Mouse (Mus musculus) left cerebral cortex, adult 11 months (tissue): Measurements from ENCODE around the gene Smpd4.

ENCODE experiments used
- DNase-seq: peaks from one replicate; pipeline ENCODE4 v3.0.0; 2022; ENCODE audit warnings: low spot score

Smpd4 gene

DNA sequence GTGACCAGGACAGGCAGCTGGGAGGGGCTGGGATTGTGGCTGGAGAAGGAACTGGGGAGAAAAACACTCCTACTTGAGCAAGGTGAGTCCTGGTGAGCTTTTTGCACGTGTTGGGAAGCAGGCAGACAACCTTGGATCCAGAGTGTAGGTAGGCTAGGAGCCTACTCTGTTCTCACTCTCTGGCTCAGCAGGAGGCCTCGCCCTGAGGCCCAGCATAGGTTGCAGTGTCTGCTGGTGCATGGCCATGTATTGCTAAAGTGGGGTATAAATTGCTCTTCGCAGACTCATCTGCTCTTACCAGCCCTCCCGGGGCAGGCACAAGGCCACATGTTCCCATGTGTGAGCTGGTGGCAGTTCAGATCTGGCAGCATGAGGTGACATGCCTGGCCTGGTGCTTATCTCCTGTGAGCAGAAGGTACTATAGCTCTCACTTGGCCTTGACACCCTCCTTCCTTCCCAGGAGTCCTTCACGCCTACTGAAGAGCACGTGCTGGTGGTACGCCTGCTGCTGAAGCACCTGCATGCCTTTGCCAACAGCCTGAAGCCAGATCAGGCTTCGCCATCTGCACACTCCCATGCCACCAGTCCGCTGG, 19.0 kb downstream of the Smpd4 start:
- no peak for DNase-seq

DNA sequence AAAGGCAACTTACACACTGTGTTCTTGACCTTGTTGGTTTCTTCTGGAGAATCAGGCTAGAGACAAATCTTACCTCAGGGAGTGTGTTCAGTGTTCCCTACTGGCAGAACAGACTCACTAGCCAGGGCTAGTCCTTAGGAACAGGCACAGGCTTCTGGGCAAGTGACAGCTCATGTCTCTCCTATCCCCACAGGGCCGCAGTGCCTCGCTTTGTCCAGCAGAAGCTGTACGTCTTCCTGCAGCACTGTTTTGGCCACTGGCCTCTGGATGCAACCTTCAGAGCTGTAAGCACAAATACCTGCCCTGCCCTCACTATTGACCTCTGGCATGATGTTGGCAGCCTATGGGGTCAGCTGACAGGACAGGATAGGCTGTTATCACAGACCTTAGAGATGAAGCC, 19.9 kb downstream of the Smpd4 start:
- DNase-seq = no peak

DNA sequence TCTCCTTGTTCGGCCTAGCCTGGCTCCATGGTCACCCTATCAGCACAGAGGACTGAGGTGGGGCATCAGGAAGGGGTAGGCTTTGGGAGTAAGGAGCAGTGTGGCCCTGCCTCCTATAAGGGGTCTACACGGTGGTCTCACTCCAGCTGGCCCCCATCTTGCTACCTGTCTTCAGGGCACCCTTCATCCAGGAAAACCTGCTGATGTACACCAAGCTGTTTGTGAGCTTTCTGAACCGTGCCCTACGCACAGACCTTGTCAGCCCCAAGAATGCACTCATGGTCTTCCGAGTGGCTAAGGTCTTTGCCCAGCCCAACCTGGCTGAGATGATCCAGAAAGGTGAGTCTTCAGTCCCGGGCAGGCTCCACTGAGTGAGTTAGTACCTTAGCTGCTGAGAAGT, 20.8 kb downstream of the Smpd4 start:
- no peak for DNase-seq

DNA sequence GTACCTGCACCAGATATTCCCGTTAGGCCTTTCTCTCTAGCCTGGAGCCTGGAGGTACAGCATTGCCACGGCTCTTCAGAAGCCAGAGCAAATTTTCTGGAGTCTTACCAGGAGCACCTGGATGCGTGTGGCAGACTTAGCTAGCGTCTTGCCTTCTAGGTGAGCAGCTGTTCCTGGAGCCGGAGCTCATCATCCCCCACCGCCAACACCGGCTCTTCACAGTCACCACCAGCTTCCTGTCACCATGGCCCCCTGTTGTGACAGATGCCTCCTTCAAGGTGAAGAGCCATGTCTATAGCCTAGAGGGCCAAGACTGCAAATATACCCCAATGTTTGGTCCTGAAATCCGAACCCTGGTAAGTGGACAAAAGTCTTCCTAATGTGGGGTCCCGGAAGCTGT, 21.6 kb downstream of the Smpd4 start:
- no peak for DNase-seq

DNA sequence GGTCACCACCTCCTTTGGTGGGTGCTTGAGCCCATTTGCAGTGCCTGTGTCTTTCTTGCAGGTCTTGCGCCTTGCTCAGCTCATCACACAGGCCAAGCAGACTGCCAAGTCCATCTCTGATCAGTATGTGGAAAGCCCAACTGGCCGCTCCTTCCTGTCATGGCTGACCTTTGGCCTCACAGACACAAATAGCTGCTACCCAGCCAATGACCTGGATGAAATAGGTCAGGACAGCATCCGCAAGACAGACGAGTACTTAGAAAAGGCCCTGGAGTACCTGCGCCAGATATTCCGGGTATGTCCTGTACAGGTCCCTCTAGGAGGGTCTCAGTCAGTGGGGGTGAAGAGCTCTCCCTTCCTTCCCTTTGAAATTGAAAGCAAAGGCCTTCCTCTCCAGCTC, 22.1 kb downstream of the Smpd4 start:
- no peak for DNase-seq

DNA sequence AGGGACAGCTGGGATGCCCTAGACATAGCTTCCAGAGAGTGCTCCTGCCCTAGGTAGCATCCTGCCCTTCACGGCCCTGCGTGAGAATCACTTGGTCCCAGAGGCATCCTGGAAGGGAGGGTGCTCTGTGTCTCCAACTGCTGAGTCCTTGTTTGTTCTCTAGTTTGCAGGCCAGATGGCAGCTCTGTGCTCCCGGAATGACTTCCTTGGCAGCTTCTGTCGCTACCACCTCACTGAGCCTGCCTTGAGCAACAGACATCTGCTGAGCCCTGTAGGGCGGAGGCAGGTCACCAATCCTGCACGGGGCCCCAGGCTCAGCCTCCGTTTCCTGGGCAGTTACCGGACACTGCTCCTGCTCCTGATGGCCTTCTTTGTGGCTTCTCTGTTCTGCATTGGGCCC, 23.2 kb downstream of the Smpd4 start:
- no peak for DNase-seq

DNA sequence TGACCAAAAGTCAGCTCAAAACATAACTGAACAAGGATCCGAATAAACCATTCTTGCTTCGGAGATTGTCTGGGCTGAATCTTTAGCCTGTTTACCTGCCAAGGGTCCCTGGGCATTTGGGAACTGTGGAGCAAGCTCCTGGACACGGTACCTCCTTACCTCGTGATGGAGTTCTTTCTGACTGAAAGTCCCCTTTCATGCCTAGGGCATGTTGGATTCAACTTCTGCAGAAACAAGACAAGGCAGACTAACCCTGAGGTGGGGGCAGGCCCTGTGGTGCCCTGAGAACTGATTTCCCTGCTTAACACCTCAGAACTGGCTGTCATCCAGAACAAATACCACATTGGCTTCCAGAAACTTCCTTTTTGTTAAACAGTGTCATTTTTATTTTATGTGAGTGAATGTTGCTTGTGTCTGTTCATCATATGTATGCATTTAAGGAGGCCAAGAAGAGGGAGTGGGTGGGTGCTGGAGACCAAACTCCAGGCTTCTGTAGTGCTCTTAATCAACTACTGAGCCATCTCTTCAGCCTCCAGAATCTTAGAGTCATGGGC, 24.4 kb downstream of the Smpd4 start:
- DNase-seq = no peak

DNA sequence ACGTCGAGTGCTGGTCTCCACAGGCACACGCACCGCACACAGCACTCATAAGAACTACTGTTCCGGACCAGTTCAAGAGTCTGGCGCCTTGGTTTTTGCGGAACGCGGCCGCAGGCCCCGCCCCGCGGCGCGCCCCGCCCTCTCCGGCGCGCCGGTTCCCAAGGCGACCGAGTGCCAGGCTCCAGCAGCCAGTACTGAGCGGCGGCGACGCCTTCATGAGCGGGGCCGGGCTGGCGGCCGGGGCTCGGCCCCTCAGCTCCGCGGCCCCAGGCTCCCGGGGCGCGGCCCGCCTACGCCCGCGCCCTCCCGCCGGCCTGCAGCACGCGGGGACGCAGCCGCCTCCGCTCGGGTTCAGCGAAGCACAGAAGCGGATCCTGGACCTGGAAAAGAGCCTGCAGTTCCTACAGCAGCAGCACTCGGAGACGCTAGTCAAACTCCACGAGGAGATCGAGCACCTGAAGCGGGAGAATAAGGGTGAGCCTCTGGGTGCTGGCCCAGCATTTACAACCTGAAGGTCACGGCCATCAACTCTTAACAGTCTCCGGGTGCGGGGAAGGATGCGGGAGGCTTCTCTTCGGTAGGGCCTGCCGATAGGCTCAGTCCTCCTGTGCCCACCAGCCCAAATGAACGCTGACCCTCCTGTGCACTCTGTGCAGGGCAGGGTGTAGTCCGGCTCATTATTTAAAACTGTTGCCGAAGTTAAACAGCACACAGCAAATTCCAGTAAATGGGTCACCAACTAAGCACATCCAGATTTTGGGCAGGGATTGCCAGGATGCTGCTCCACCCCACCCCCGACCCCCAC, 27.4 kb downstream of the Smpd4 start, which contains the start of gene Ccdc74a:
TSS of gene Ccdc74a (plus strand) at position 161 of the 805 bp plus-strand sequence.
- peak; percentile 67 for DNase-seq

DNA sequence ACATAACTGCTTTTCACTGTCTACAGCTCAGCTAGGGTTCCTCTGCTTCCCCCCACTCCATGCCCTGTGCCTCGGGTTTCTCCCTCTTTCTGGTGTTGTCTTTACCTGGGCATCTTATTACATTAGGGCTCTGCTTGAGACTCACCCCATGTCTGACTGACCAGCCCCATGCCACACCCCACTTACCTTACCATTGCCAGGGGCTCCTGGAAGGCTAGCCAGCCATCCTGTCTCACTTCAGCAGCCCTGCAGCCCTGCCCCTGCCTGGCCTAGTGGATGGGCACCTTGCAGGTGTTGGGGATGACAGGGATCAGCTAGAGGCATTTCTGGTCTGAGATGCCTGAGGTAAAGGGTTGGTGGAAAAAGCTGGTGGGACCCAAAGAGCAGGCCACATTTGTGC, 28.0 kb downstream of the Smpd4 start:
- DNase-seq = no peak

DNA sequence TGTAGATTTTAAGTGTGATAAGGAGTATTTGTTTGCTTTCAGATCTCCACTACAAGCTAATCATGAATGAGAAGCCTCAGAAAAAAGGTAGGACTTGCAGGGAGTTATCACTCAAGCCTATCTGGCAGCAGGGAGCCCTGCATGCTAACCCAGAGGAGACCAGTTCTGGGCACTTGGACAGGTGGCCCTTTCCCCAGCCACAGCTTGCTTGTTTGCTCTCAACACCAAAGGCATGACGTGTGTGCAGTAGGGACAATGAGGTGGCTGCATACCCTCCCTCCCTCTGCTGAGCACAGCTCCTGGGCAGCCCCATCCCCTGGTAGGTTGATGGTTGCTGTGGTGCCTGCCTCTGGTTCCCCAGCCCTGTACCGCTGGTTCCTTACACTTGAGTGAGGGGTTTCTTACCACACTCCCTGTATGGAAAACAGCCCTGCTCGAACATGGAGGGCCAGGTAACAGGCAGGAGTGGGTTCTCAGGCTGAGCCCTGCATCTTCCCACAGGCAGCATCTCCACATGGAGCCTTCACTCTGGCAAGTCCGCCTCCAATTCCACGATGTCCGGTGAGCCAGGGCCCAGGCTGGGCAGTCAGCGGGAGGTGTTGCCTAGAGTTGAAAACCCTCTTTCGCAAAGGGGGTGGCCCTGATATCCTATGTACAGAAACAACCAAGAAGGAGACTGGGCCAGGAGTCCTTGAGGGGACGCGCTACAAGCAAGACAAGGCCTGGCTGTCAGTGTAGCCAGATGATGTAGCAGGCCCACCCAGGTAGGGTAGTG, 28.6 kb downstream of the Smpd4 start:
- DNase-seq = no peak

DNA sequence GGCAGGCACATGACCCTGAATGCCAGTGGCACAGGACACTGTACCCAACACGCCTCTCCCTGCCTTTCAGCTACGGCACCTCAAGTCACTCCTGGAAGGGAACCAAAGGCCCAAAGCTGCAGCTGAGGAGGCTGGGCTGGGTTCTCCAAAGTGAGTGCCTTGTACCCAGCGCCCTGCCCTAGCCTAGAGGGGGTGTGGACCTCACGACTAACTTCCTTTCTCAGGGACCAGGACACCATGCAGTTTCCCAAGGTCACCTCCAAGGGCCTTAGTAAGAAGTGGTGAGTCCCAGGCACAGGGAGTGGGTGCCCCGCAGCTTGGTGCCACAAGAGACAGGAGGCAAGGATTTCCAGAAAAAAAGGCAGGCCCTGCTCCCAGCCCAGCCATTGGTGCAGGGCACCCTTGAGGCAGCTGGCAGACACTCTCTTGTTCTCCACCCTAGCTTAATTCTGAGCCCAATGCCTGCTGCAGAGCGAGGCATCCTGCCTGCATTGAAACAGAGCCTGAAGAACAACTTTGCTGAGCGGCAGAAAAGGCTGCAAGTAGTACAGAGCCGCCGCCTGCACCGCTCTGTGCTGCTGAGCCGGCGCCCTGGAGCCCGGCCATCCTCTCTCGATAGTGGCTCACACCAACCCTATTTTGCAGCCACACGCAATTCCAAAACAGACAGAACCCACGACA, 30.9 kb downstream of the Smpd4 start:
- DNase-seq = no peak

DNA sequence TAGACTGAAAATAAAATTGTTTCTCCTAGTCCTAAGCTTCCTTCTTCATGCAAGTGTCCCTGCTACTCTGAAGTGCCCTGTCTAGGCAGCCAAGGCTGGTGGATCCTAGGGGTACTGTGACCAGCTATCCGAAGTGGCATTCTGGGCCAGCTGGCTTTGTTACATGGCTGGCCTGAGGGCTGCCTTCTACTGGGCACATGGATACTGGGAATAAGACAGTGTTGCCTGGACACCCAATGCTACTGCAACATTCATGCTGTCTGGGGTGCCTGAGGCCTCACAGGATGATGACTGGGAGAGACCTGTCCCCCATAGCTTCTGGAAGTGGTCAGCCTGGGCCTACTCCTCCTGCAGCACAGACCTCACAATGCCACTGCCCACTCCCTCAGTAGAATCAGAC, 31.6 kb downstream of the Smpd4 start:
- no peak for DNase-seq

DNA sequence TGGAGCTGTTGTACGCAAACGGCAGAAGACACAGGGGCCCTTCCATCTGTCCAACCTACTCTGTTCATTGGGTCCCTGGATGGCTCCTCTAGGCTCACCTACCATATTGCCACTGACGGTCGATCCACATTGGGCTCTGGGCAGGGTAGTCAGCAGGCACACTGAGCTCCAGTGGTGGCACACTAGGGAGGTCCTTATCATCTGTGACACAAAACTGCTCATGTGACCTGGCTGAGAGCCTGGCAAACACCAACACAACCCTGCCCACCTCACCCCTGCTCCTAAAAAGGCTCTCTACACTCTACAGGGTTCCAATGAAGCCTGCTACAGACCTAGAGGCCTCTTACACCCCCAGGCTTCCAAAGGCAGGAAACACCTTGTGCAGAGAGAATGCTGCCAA, 33.5 kb downstream of the Smpd4 start:
- DNase-seq = no peak

DNA sequence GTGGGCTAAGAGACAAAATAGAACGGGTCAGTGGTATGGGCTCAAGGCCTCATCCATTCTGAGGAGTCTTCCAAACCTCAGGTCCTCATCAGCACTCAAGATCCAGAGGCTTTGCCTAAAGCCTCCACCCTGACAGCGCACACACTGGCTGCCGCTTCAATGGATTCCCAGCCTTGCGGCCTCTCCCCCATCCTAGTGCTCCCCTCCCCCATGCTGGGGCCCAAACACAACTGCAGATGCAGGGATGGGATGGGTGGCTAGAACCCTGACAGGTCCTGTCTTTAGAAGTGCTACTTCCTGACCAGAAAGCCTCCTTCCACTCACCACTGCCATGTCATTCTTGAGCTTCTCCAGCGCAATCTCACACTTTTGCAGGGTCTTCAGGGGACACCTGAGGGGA, 34.4 kb downstream of the Smpd4 start:
- no peak for DNase-seq

DNA sequence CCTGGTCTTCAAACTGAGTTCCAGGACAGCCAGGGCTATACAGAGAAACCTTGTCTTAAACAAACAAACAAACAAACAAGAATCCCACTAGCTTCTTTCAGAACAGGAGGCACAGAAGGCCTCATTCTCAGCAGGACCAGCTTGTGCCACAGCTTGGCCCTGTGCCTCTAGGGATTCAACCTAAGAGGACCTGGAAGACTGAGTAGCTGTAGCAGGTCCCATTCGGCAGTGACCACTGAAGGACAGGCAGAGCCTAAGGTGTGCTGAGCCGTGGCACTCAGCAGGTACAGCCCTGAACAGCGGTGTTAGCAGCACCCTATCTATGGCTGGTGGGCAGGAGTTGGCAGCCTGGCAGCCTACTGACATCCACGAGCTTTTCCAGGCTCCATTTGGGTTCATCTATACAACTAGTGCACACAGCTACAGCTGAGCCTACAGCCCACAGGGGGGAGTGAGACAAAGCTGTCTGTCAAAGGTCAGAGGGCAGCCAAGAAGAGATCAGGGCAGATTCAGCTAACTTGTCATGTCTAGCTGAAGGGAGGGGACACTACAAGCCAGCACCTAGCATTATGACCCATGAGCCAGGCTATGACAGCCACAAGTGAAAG, 35.1 kb downstream of the Smpd4 start:
- DNase-seq = no peak

DNA sequence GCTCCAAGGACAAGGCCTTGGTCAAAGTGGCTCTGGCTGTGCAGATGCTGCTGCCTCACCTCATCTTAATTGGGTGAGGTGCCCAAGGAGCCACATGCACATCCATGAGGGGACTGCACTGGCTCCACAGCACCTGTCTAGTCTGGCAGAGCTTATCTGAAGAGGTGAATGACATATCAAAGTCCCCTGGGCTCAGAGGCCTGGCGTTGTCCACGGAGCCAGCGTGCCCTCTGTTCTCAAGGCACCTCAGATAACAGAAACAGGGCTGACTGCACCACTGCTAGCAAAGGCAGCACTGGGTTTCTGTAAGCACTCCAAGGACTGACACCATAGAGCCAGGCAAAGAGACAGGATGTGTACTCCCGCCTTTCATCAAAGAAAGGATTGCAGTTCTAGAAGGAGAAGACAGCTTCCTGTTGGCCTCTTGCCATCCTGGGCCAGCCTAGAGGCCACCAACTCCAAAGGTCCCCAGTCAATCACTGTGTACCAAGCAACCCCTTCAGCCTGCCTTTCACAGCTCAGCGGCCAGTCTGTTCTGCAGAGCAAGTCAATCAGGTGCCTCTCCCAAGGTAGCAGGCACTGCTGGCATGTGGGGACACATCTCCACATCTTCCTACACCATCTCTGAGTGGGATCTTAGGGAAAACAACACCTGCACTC, 37.2 kb downstream of the Smpd4 start:
- DNase-seq = no peak

DNA sequence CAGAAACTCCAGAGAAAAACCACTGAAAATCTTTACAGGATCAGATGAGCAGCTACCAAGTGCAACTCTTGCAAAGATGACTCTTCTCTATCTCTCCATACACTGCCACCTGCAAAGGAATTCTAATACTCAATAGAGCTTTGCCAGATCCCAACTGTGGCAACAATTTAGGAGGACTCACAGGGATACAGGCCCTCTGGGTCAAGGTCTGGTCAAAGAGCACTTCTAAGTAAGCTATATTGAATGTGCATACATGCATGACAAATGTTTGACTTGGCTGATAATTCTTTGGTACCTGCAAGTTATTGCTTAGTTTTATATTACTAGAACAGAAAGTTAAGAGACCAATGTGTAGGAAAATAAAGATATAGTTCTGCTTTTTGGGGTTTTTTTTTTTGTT, 46.4 kb downstream of the Smpd4 start:
- no peak for DNase-seq

DNA sequence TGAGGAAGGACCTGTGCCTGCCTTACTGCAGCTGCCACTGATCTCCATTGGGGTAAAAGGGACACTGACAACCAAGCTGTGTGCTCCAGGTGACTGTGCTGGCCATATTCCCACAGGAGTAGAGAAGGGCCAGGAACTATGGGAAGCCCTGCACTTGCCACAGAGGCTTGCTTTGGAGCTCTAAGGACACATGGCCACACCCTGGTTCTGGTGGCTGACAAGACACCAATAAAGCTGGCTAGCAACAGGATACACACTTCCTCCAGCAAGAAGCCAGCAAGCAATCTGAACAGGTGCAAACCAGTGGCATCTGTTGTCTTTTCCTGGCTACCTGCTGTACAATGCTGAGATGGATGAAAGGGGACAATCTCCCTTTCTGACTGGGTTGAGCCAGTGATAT, 50.7 kb downstream of the Smpd4 start:
- no peak for DNase-seq
